ENCODE assay signal across 8 mouse cellular contexts in the genomic region with DNA sequence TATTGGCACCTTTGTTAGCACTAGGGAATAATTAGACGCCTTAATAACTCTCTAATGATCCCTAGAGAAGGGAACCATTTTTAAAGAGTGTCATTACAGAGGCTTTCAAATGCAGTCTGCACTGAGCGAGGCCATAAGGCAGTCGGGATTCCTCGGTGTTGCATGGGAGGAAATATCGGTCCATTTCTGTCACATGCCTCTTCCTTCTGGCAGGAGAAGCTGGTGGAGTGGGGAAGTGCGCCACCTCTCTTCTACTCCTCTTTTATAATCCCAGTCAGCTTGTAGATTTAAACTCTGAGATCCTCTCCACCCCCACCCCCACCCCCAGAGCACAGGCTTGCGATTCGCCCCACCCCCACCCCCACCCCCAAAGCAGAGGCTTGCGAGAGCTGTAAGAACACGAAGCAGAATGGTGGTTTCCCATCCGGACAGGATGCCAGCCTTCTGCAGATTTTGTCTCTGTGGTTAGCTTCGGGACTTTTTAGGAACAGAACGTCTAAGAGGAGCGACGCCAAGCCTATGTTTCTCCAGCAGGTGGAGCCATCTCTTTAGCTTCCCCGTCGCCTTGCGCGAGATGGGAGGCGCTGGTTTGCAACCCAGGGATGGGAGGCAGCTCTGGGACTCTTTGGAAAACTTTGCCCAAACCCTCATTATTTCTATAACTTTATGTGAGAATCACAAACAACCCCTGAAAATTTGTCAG. TPM values are rescaled to one million over a fixed set of nuclear protein-coding genes. Genes with fewer than 3 reads are reported as not detected.
DNase-seq lines count a peak whose midpoint lies in the region; ATAC-seq and TF ChIP-seq lines count a peak whose summit lies in the region.

No protein-coding gene starts in this region.

- H3K27ac ChIP-seq in left cerebral cortex, adult 2 months, result no peak overlapping the region

- ATAC-seq in inflammation-experienced regulatory T-cells, adult 6 months, result peak; percentile 79

- peak; percentile 35 for DNase-seq in ovary, adult 18-20 months (ENCODE audit: low spot score)
- no peak for DNase-seq in ovary, postnatal 10 days (ENCODE audit: low spot score)
- DNase-seq in embryo, embryonic 10 days (ENCODE audit: low spot score), result peak; percentile 94
- DNase-seq in gastrocnemius, postnatal 25 days, result peak; percentile 58
- peak; percentile 67 to 72 for DNase-seq in left cerebral cortex, adult 2 months (ENCODE audit: extremely low spot score in 1 of 2, low spot score in 2 of 2)
- DNase-seq in right cerebral cortex, postnatal 36 days (ENCODE audit: low spot score in 2 of 2), result peak; percentile 34 to 56

- H3K36me3 ChIP-seq in megakaryocyte, embryonic 14.5 days (replicated peaks; ENCODE audit: low read length), result no peaks in the 10 kb centered on the region

- peaks cover 55% of the 10 kb centered on the region for H3K27me3 ChIP-seq in megakaryocyte, embryonic 14.5 days (replicated peaks)

- intact Hi-C loops in left cerebral cortex, adult 2 months (cut with DNase I), result loop anchor here (1.0 to 10.0 kb wide), 3 partner anchors 290 to 399 kb away; no protein-coding TSS in a partner anchor

- TF ChIP-seq CTCF in left cerebral cortex, adult 2 months (IDR thresholded peaks at IDR 0.05), result peak; percentile 79

- H3K9me3 ChIP-seq in megakaryocyte, embryonic 14.5 days, result no peaks in the 10 kb centered on the region

- H3K4me3 ChIP-seq in left cerebral cortex, adult 2 months, result no peak overlapping the region
- peak overlapping the region; percentile 74 for H3K4me3 ChIP-seq in megakaryocyte, embryonic 14.5 days (replicated peaks)

- H3K4me1 ChIP-seq in megakaryocyte, embryonic 14.5 days, result peaks cover 11% of the 10 kb centered on the region

RNA-seq across cellular contexts. Expression of a gene that starts 23.3 kb away (rescaled TPM):
- total RNA-seq in gastrocnemius, postnatal 25 days (2021), result 10 to 100 TPM in 1 of 2 experiments, 1 to 10 TPM in 1; 3.1 to 13.8 TPM
- not detected for polyA plus RNA-seq in inflammation-experienced regulatory T-cells, adult 6 months (2017; shearing (Covaris generic))
- total RNA-seq in left cerebral cortex, adult 2 months (2021), result under 1 TPM; 0.70 to 0.75 TPM
- 1.6 TPM in 1 of 2 replicates, not detected in the other for polyA plus RNA-seq in megakaryocyte, embryonic 14.5 days (2012; ENCODE audit: insufficient read depth, low replicate concordance)

RNA-seq across cellular contexts. Expression of a gene that starts 51.4 kb away (rescaled TPM):
- not detected for total RNA-seq in gastrocnemius, postnatal 25 days (2021)
- polyA plus RNA-seq in inflammation-experienced regulatory T-cells, adult 6 months (2017; shearing (Covaris generic)), result under 1 TPM in 1 of 3 experiments, not detected in 2; 0.12 TPM
- total RNA-seq in left cerebral cortex, adult 2 months (2021), result 1 to 10 TPM; 2.0 to 3.6 TPM
- not detected in 2 replicates for polyA plus RNA-seq in megakaryocyte, embryonic 14.5 days (2012; ENCODE audit: insufficient read depth, low replicate concordance)
